Mouse (Mus musculus): ENCODE data around the gene Atg14. TPM values are rescaled to one million over a fixed set of nuclear protein-coding genes. Genes with fewer than 3 reads are reported as not detected.
A peak's percentile ranks its signal among the peaks of the same experiment; 100 is the strongest.

The Atg14 gene
- polyA plus RNA-seq, 1 experiment from 2014 or later = 9.1 TPM

GRCm38 (mm10) chr14:47574721-47575120 is 4.3 kb upstream of the Atg14 start:
- Histone ChIP-seq H3K27ac (replicated peaks) (no peak overlapping the region), H3K9me3 (no peaks in the 10 kb centered on the region), H3K36me3 (no peaks in the 10 kb centered on the region), H3K27me3 (replicated peaks) (peaks cover 10% of the 10 kb centered on the region; the same call in 1 of the 2 replicates), H3K4me3 (no peak overlapping the region), H3K4me1 (no peaks in the 10 kb centered on the region), H3K9ac (no peak overlapping the region), H3K4me2 (no peak overlapping the region)
- ATAC-seq (ENCODE audit: extremely low read depth, insufficient number of reproducible peaks, low FRiP score, low TSS enrichment) = no peak
- 62% methylated on average over 11 of the region's 11 CpGs for WGBS

DNA sequence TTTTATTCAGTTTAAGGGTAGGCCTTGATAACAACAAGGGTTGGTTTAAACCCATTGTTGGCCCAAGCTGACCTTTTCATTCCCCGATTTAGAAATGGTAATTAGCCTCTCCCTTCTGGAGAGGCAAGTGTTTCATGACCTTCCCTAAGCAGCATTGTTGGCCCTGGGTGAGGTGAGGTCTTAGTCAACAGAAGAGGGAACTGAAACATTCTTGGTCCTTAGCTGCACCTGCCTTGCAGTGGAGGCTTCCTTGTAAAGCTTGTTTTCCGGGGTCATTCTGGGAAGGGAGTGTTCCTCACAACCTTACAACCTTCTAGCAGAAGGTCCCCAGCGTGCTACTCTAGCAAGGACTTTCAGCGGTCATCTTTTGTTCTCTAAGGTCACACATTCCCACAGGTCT is 2.3 kb upstream of the Atg14 start:
- Histone ChIP-seq H3K36me3 (no peaks in the 10 kb centered on the region), H3K9ac (no peak overlapping the region), H3K4me2 (no peak overlapping the region), H3K9me3 (no peaks in the 10 kb centered on the region), H3K4me3 (no peak overlapping the region), H3K4me1 (no peaks in the 10 kb centered on the region; the same call in 1 of the 2 replicates), H3K27me3 (replicated peaks) (0 out of 2 replicates have a peak, but pooled peaks cover 2% of the 10 kb centered on the region), H3K27ac (replicated peaks) (no peak overlapping the region)
- WGBS = 68% methylated on average over 4 of the region's 4 CpGs
- ATAC-seq (ENCODE audit: extremely low read depth, insufficient number of reproducible peaks, low FRiP score, low TSS enrichment) = no peak

DNA sequence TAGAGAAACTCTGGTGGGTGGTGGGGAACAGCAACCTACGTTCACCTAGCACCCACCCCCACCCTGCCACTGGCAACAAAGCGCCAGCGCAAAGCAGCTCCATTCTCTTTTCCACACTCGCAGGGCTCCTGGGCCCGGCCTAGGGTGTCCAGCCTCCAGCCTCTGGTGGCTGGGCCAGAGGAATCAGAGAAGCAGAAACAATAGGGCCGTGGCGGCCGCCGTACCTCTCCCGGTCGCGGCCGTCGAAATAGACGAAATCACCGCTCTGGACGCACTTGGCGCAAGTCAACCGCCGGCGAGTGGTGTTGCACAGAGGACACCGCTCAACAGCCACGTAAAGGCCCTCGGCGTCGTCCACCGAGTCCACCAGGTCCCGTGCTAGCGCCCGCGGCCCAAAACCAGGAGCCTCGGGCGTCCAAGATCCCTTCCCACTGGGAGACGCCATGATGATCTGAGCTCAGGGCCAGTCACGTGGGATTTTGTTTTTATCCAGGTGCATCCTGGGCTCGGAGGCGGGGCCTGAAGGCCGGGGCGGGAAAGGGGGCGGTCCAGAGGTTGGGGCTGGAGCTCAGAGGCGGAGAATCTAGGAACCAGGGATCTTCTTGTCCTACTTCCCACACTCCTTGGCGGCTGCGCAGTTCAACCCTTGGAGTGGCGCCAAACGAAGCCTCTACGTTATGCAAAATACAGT is 2.3 kb downstream of the Atg14 start:
- H3K27me3 ChIP-seq (replicated peaks) = no peaks in the 10 kb centered on the region
- WGBS = 0% methylated on average over 46 of the region's 46 CpGs

GRCm38 (mm10) chr14:47563106-47563505 is 7.3 kb downstream of the Atg14 start:
- Histone ChIP-seq H3K9ac (no peak overlapping the region), H3K36me3 (peaks cover 20% of the 10 kb centered on the region), H3K4me3 (no peak overlapping the region), H3K27me3 (replicated peaks) (no peaks in the 10 kb centered on the region), H3K27ac (replicated peaks) (no peak overlapping the region), H3K4me2 (no peak overlapping the region), H3K4me1 (peaks cover 8% of the 10 kb centered on the region), H3K9me3 (no peaks in the 10 kb centered on the region)
- 82% methylated on average over 4 of the region's 4 CpGs for WGBS
- no peak for ATAC-seq (ENCODE audit: extremely low read depth, insufficient number of reproducible peaks, low FRiP score, low TSS enrichment)

More for the DNA sequence above, 2.3 kb downstream of the Atg14 start:
- H3K4me3 ChIP-seq = peak overlapping the region; percentile 82
- peak overlapping the region; percentile 85 for H3K9ac ChIP-seq
- peak overlapping the region; percentile 91 for H3K4me2 ChIP-seq
- ATAC-seq (ENCODE audit: extremely low read depth, insufficient number of reproducible peaks, low FRiP score, low TSS enrichment) = peak; percentile 92
- peak overlapping the region; percentile 55 for H3K27ac ChIP-seq (replicated peaks)
- no peaks in the 10 kb centered on the region for H3K9me3 ChIP-seq
- no peaks in the 10 kb centered on the region for H3K36me3 ChIP-seq
- H3K4me1 ChIP-seq = peaks cover 8% of the 10 kb centered on the region

DNA sequence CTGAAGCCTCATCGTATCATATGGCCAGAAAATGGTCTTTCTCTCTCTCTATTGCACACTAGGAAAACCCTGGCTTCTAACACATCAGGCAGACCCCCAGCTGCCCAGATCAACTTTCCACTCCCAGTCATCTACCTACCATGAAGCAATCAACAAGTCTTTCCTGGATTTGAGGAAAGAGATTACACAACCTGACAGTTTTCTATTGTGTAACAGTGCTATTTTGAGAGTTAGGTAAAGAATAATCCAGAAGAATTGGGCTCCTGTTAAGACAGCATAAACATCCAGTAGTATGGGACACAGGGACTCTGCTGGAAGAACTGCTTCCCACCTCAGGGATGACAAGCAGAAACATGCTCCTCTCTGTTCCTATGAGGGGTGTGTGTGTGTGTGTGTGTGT is 7.9 kb downstream of the Atg14 start:
- Histone ChIP-seq H3K36me3 (peaks cover 25% of the 10 kb centered on the region), H3K27me3 (replicated peaks) (no peaks in the 10 kb centered on the region), H3K9me3 (no peaks in the 10 kb centered on the region), H3K27ac (replicated peaks) (no peak overlapping the region), H3K4me3 (no peak overlapping the region), H3K9ac (no peak overlapping the region), H3K4me2 (no peak overlapping the region), H3K4me1 (peaks cover 7% of the 10 kb centered on the region)
- 92% methylated on average over 1 of the region's 1 CpGs for WGBS
- ATAC-seq (ENCODE audit: extremely low read depth, insufficient number of reproducible peaks, low FRiP score, low TSS enrichment) = no peak

DNA sequence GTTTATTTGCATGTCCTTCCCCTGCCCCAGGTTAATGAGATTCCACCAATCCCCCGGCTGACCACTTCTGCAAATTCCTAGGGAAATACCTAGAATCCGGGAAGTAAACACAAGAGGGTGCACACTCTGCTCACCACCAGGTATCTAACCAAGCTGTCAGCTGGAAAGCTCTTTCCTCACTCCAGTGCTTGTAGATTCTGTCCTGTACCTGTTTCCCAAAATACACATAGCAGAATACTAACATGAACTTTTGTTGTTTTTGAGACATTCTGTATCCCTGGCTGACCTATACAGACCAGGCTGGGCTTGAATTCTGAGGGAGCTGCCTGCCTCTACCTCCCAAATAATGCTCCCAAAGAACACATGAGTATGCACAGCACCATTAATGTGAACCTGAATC is 9.7 kb downstream of the Atg14 start:
- no peaks in the 10 kb centered on the region for H3K27me3 ChIP-seq (replicated peaks)
- no peak overlapping the region for H3K4me2 ChIP-seq
- ATAC-seq (ENCODE audit: extremely low read depth, insufficient number of reproducible peaks, low FRiP score, low TSS enrichment) = no peak
- no peaks in the 10 kb centered on the region for H3K4me1 ChIP-seq
- WGBS = 79% methylated on average over 2 of the region's 2 CpGs
- no peak overlapping the region for H3K27ac ChIP-seq (replicated peaks)
- H3K9me3 ChIP-seq = no peaks in the 10 kb centered on the region
- H3K9ac ChIP-seq = no peak overlapping the region
- no peak overlapping the region for H3K4me3 ChIP-seq
- peaks cover 39% of the 10 kb centered on the region for H3K36me3 ChIP-seq

GRCm38 (mm10) chr14:47555225-47555624 is 15.2 kb downstream of the Atg14 start:
- 89% methylated on average over 5 of the region's 5 CpGs for WGBS

DNA sequence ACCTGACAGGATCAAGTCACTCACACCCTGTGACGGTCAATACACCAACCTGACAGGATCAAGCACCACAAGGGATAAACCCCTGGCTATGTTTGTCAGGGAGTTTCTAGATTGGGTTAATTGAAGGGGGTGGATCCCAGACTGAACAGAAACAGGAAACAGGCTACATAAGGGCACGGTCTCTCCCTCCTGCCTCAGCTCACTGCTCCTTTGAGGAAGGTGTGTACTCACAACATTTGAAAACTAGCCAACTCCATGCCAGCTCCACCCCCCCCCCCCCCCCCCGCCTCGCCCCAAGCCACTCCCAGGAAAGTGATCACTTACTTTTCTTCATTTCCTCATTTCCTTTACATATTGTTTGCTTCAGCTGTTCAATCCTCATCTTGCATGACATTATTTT is 16.2 kb downstream of the Atg14 start:
- no peaks in the 10 kb centered on the region for H3K4me1 ChIP-seq
- ATAC-seq (ENCODE audit: extremely low read depth, insufficient number of reproducible peaks, low FRiP score, low TSS enrichment) = no peak
- H3K36me3 ChIP-seq = peaks cover 86% of the 10 kb centered on the region
- H3K27me3 ChIP-seq (replicated peaks) = no peaks in the 10 kb centered on the region
- H3K27ac ChIP-seq (replicated peaks) = no peak overlapping the region
- no peaks in the 10 kb centered on the region for H3K9me3 ChIP-seq
- H3K4me2 ChIP-seq = no peak overlapping the region
- H3K9ac ChIP-seq = no peak overlapping the region
- H3K4me3 ChIP-seq = no peak overlapping the region
- 70% methylated on average over 3 of the region's 4 CpGs for WGBS

More at GRCm38 (mm10) chr14:47555225-47555624, 15.2 kb downstream of the Atg14 start:
- peaks cover 85% of the 10 kb centered on the region for H3K36me3 ChIP-seq
- H3K9ac ChIP-seq = no peak overlapping the region
- no peaks in the 10 kb centered on the region for H3K27me3 ChIP-seq (replicated peaks)
- H3K27ac ChIP-seq (replicated peaks) = no peak overlapping the region
- no peaks in the 10 kb centered on the region for H3K4me1 ChIP-seq
- no peaks in the 10 kb centered on the region for H3K9me3 ChIP-seq
- H3K4me2 ChIP-seq = no peak overlapping the region
- no peak overlapping the region for H3K4me3 ChIP-seq
- no peak for ATAC-seq (ENCODE audit: extremely low read depth, insufficient number of reproducible peaks, low FRiP score, low TSS enrichment)

- Histone ChIP-seq H3K36me3 (peaks cover 90% of the 10 kb centered on the region), H3K27me3 (replicated peaks) (no peaks in the 10 kb centered on the region), H3K9me3 (no peaks in the 10 kb centered on the region), H3K4me1 (no peaks in the 10 kb centered on the region), H3K4me3 (no peak overlapping the region), H3K9ac (no peak overlapping the region), H3K27ac (replicated peaks) (no peak overlapping the region), H3K4me2 (no peak overlapping the region)
- 91% methylated on average over 2 of the region's 2 CpGs for WGBS
- ATAC-seq (ENCODE audit: extremely low read depth, insufficient number of reproducible peaks, low FRiP score, low TSS enrichment) = no peak
Measured at GRCm38 (mm10) chr14:47553380-47553779, 17.1 kb downstream of the Atg14 start.

DNA sequence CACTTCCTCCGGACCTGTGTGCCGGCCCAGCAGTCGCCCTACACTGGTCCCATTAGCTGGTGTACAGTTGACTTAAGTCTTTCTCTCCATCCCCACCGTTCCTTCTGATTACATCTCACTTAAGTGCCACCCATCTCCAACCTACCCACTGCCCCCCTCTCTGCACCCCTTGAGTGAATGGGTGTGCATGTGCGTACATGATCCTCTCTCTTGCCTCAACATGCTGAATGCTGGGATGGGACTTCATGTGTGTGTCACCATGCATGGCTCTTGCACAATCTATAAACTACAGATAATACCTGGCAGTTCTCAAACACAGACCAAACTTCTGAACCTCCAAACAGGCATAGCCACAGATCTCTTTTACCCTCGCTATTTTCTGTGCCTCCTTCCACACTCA is 18.8 kb downstream of the Atg14 start:
- H3K27ac ChIP-seq (replicated peaks) = no peak overlapping the region
- 89% methylated on average over 6 of the region's 6 CpGs for WGBS
- peaks cover 96% of the 10 kb centered on the region for H3K36me3 ChIP-seq

DNA sequence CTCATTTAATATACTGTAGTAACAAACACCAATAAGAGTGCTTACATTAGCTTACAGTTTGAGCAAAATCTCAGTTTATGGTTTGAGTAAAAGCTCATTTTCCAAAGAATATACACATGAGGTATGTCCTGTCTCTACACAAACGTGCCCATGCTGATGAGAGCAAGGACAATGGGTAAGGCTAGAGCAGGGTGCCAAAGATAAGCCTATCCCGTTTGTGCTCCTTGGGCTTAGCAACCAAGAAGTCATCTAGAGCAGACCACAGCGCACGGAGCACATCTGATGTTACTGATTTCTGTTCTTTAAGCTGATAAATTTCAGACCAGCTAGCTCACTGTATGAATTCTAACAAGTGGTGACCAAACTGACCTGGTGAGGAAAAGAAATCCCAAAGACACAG is 25.6 kb downstream of the Atg14 start:
- no peak overlapping the region for H3K4me3 ChIP-seq
- no peak overlapping the region for H3K27ac ChIP-seq (replicated peaks)
- 0 out of 2 replicates have a peak, but pooled peaks cover 5% of the 10 kb centered on the region for H3K4me1 ChIP-seq
- H3K4me2 ChIP-seq = no peak overlapping the region
- H3K9me3 ChIP-seq = no peaks in the 10 kb centered on the region
- no peak overlapping the region for H3K9ac ChIP-seq
- no peaks in the 10 kb centered on the region for H3K27me3 ChIP-seq (replicated peaks)
- H3K36me3 ChIP-seq = peaks cover 97% of the 10 kb centered on the region
- no peak for ATAC-seq (ENCODE audit: extremely low read depth, insufficient number of reproducible peaks, low FRiP score, low TSS enrichment)
- 78% methylated on average over 4 of the region's 4 CpGs for WGBS

More for the DNA sequence above, 18.8 kb downstream of the Atg14 start:
- Histone ChIP-seq H3K9me3 (no peaks in the 10 kb centered on the region), H3K4me1 (no peaks in the 10 kb centered on the region), H3K4me3 (no peak overlapping the region), H3K9ac (no peak overlapping the region), H3K27me3 (replicated peaks) (no peaks in the 10 kb centered on the region), H3K4me2 (no peak overlapping the region)
- ATAC-seq (ENCODE audit: extremely low read depth, insufficient number of reproducible peaks, low FRiP score, low TSS enrichment) = no peak

DNA sequence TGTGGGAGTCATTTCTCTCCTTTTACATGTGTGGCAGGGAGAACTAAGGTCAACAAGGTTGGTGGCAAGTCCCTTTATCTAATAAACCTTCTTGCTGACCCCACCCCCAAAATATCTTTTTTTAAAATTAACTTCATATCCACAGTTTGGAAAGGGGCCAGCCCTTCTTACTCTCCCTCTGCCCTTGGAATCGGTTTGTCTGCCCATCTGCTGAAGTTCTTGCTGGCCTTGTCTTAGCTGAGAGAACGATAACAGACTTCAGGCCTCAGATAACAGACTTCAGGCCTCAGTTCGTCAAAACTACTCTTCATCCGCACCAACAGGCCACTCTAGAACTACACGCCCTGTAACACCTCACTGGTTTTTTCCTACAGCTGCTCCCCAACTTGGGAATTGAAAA is 26.2 kb downstream of the Atg14 start:
- WGBS = 51% methylated on average over 5 of the region's 5 CpGs

More for the DNA sequence above, 26.2 kb downstream of the Atg14 start:
- H3K4me3 ChIP-seq = no peak overlapping the region
- peaks cover 98% of the 10 kb centered on the region for H3K36me3 ChIP-seq
- no peak overlapping the region for H3K27ac ChIP-seq (replicated peaks)
- 0 out of 2 replicates have a peak, but pooled peaks cover 5% of the 10 kb centered on the region for H3K4me1 ChIP-seq
- no peaks in the 10 kb centered on the region; the same call in 1 of the 2 replicates for H3K9me3 ChIP-seq
- H3K9ac ChIP-seq = 0 out of 2 replicates have a peak overlapping the region, but pooled peaks have one; percentile 14
- H3K4me2 ChIP-seq = no peak overlapping the region
- ATAC-seq (ENCODE audit: extremely low read depth, insufficient number of reproducible peaks, low FRiP score, low TSS enrichment) = no peak
- H3K27me3 ChIP-seq (replicated peaks) = no peaks in the 10 kb centered on the region

All from heart, embryonic 13.5 days (tissue).